Mouse (Mus musculus): ENCODE data around the gene Plcb4.

DNA sequence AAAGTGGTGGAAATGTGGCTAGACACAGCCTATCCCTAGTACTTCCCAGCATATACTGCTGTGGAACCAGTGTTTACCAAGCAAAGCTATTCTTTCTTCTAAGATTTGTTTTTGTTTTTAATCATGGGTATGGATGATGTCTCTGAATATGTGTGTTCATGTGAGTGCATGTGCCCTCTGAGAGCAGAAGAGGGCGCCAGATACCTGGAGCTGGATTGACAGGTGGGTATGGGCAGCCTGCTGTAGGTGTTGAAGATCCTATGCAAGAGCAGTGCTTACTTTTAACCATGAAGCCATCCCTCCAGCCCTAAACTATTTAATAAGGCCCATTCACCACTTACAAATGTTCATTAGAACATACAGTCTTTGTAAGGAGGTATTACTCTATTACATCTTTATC, 231.3 kb downstream of the Plcb4 start:
- TF ChIP-seq UBTF (IDR thresholded peaks at IDR 0.05; ENCODE audit: low read depth, low read length) (no peak), ZNF384 (IDR thresholded peaks at IDR 0.05; ENCODE audit: low read depth, low read length) (no peak), RCOR1 (conservative IDR thresholded peaks at IDR 0.05; ENCODE audit: low read depth, low read length) (no peak), MXI1 (IDR thresholded peaks at IDR 0.05; ENCODE audit: low read depth, low read length) (no peak), NELFE (IDR thresholded peaks at IDR 0.05; ENCODE audit: low read depth, low read length) (no peak), CTCF (conservative IDR thresholded peaks at IDR 0.05 in 1 of 2, IDR thresholded peaks at IDR 0.05 in 1 of 2; ENCODE audit: low read depth in 2 of 2, low read length in 2 of 2) (no peak), MYC (IDR thresholded peaks at IDR 0.05; ENCODE audit: low read depth, low read length) (no peak), EP300 (IDR thresholded peaks at IDR 0.05; ENCODE audit: low read length) (no peak), POLR2A (IDR thresholded peaks at IDR 0.05; ENCODE audit: low read depth, low read length) (no peak), MAX (IDR thresholded peaks at IDR 0.05; ENCODE audit: low read length) (no peak)

Data from CH12.LX (cell line).